Mouse (Mus musculus) neural tube, embryonic 11.5 days (tissue): ENCODE data around the gene Pofut2. TPM values are rescaled to one million over a fixed set of nuclear protein-coding genes. Genes with fewer than 3 reads are reported as not detected.
A peak's percentile ranks its signal among the peaks of the same experiment; 100 is the strongest.

ENCODE experiments used
- ATAC-seq: fragments of 200-750 bp; cut with Nextera tagmentation; 2 replicates; pipeline ENCODE4 v1.8.0; 2017; ENCODE audit warnings: moderate number of reproducible peaks, mild to moderate bottlenecking, moderate TSS enrichment, moderate library complexity; ENCODE audit not compliant: insufficient read depth, low FRiP score, low TSS enrichment
- DNase-seq: peaks from one replicate; pipeline ENCODE4 v3.0.0-alpha.2; 2015; ENCODE audit warnings: low spot score
- H3K27ac ChIP-seq: fragments of 300-500 bp; sonication (generic); 2 replicates; pipeline ENCODE4 v1.5.1; 2014; ENCODE audit warnings: low read depth, mild to moderate bottlenecking, low read length
- H3K27me3 ChIP-seq: fragments of 300-500 bp; sonication (generic); 2 replicates; pipeline ENCODE4 v1.6.1; 2014; ENCODE audit warnings: mild to moderate bottlenecking, low read length, mixed read lengths; ENCODE audit not compliant: control insufficient read depth, insufficient read depth
- H3K36me3 ChIP-seq: fragments of 300-500 bp; sonication (generic); 2 replicates; pipeline ENCODE4 v1.6.1; 2014; ENCODE audit warnings: mild to moderate bottlenecking, low read length, moderate library complexity, mixed read lengths; ENCODE audit not compliant: control insufficient read depth, insufficient read depth
- H3K4me1 ChIP-seq: fragments of 300-500 bp; sonication (generic); 2 replicates; pipeline ENCODE4 v1.6.1; 2014; ENCODE audit warnings: low read length, mixed read lengths; ENCODE audit not compliant: control insufficient read depth, insufficient read depth
- H3K4me2 ChIP-seq: fragments of 300-500 bp; sonication (generic); 2 replicates; pipeline ENCODE4 v1.6.1; 2014; ENCODE audit warnings: low read depth, mild to moderate bottlenecking, moderate library complexity
- H3K4me3 ChIP-seq: fragments of 300-500 bp; sonication (generic); 2 replicates; pipeline ENCODE4 v1.5.1; 2014; ENCODE audit warnings: low read depth, low read length
- H3K9ac ChIP-seq: fragments of 300-500 bp; sonication (generic); 2 replicates; pipeline ENCODE4 v1.6.1; 2014; ENCODE audit warnings: mild to moderate bottlenecking, low read length
- H3K9me3 ChIP-seq: fragments of 300-500 bp; sonication (generic); 2 replicates; pipeline ENCODE4 v1.6.1; 2016; ENCODE audit warnings: low read length; ENCODE audit not compliant: control insufficient read depth
- WGBS: fragments of 180-500 bp; shearing (Covaris S2); extraction: QIAGEN DNeasy Blood & Tissue Kit; methylation state at CpG from one replicate; pipeline ENCODE4 v1.1.7; 2014; 5-methylcytosine and 5-hydroxymethylcytosine counted together
- polyA plus RNA-seq: library from polyadenylated mRNA; unstranded; fragments of >200 nt; fragmentation: Nextera tagmentation; extraction: Ambion mirVana; gene quantifications from 2 replicates; pipeline ENCODE4 v1.2.1, GENCODE M21; 2014

The Pofut2 gene
- polyA plus RNA-seq, 1 experiment from 2014 or later, result 77.8 TPM

DNA sequence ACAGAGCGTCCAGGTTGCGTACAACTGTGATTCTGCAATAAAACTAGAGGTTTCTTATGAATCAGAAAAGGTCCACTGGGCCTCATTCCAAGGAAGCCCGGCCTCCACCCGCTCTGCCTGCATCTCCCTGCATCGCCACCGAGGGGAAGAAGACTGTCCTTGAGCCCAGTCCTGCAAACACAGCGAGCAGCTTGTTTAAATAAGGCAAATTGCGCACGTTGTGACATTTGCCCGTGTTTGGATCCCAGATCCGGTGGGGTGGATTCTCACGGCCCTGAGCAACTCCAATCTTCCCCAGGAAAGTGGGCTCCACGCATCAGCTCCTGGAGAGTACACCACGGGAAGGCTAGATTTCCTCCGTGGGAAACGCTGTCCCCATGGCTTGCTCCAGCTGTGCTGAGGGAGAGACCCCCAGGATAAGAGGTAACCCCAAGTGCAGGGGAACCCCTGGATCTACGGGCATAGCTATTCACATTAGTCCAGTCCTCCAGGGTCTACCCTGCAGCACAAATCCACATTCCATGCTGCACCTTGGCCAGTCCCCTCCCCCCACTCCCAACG, 7.7 kb upstream of the Pofut2 start:
- H3K9me3 ChIP-seq, result no peaks in the 10 kb centered on the region
- no peak overlapping the region for H3K9ac ChIP-seq
- peaks cover 11% of the 10 kb centered on the region for H3K4me1 ChIP-seq
- H3K4me2 ChIP-seq, result no peak overlapping the region
- no peak for ATAC-seq
- H3K27ac ChIP-seq, result no peak overlapping the region
- no peaks in the 10 kb centered on the region for H3K36me3 ChIP-seq
- H3K4me3 ChIP-seq, result no peak overlapping the region
- DNase-seq, result no peak
- no peaks in the 10 kb centered on the region for H3K27me3 ChIP-seq
- WGBS, result 65% methylated on average over 18 of the region's 18 CpGs

DNA sequence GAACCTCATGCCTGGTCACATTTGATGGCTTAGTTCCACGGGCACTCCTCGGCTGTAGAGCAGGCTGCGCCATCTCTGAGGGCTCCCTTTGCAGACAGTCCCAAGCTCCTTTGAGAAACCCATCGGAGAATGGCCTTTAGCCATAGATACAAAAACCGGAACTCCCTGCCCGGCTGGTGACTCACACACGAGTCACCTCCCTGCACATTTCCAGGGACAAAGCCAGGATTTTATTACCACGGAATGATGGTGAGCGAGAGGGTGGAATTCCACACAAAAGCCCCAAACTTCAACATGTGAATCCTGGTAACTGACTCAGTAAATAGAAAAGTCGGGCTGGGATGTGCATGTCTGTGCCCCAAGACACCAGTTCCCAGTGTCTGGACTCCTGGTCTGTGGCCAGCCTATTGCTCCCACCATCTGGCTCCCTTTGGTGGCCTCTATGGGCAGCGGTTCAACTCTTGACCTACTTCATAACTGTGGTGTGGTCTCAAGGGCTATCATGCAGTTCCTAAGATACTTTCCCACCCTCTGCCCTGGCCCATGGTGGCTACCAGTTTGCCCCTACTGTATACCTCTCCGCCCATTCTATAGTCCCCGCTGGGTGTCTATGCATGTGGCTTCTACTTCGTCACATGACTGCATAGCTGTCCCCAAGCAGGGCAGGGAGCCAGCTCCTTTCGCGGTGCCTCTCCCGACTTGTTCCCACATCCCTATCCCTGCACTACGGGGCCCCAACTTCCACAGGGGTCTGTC, 7.1 kb upstream of the Pofut2 start:
- DNase-seq (no peak), ATAC-seq (no peak)
- peaks cover 11% of the 10 kb centered on the region for H3K4me1 ChIP-seq
- 72% methylated on average over 18 of the region's 18 CpGs for WGBS
- no peaks in the 10 kb centered on the region for H3K27me3 ChIP-seq
- no peak overlapping the region for H3K4me2 ChIP-seq
- H3K9ac ChIP-seq, result no peak overlapping the region
- no peak overlapping the region for H3K4me3 ChIP-seq
- H3K27ac ChIP-seq, result no peak overlapping the region
- no peaks in the 10 kb centered on the region for H3K9me3 ChIP-seq
- no peaks in the 10 kb centered on the region for H3K36me3 ChIP-seq

DNA sequence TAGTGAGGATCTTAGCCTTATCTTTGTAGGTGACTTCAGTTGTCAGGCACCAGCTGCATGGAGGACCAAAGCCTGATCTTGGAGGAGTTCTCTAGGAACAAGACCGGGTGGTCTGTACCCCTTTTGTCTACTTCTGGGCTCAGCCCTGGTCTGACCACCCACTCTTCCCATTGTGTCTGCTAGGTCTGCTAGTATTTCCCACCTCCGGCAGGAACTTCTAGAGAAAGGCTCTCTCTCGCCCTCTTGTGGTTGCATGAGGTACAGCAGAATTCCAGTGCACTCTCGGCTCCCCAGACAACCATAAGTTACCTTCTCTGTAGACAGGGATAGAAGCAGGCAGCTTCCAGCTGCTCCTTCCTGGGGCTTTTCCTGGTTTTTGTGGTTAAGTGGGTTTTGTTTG, 6.2 kb upstream of the Pofut2 start:
- no peak overlapping the region for H3K4me2 ChIP-seq
- no peaks in the 10 kb centered on the region for H3K9me3 ChIP-seq
- H3K36me3 ChIP-seq, result no peaks in the 10 kb centered on the region
- DNase-seq, result peak; percentile 87
- H3K9ac ChIP-seq, result no peak overlapping the region
- no peak overlapping the region for H3K4me3 ChIP-seq
- H3K27me3 ChIP-seq, result no peaks in the 10 kb centered on the region
- no peak overlapping the region for H3K27ac ChIP-seq
- H3K4me1 ChIP-seq, result peaks cover 7% of the 10 kb centered on the region
- ATAC-seq, result peak; percentile 65; the same call in 1 of the 2 replicates
- WGBS, result 0% methylated on average over 4 of the region's 4 CpGs

DNA sequence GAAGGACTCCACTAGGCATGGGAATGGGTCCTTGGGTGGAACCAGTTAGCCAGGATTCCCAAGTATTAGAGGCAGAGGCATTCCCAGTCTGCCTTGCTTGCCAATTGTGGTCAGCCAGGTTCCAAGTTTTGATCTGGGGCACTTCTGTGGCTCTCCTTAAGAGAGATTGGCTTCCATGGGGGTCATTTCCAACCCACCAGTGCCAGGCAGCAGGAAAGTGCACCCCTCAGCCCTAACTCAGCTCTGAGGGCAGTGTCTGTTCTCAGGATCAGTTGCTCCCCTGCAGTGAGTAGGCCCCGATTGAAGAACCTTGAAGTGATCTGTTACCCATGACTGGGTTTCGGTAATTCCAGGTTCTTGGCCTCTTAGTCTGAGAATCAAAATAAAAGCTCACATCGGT, 3.8 kb upstream of the Pofut2 start:
- DNase-seq, result no peak
- Histone ChIP-seq H3K27ac (no peak overlapping the region), H3K27me3 (no peaks in the 10 kb centered on the region), H3K9me3 (no peaks in the 10 kb centered on the region), H3K9ac (no peak overlapping the region), H3K4me2 (no peak overlapping the region), H3K36me3 (no peaks in the 10 kb centered on the region), H3K4me3 (no peak overlapping the region), H3K4me1 (peaks cover 18% of the 10 kb centered on the region)
- ATAC-seq, result no peak
- 77% methylated on average over 3 of the region's 3 CpGs for WGBS

DNA sequence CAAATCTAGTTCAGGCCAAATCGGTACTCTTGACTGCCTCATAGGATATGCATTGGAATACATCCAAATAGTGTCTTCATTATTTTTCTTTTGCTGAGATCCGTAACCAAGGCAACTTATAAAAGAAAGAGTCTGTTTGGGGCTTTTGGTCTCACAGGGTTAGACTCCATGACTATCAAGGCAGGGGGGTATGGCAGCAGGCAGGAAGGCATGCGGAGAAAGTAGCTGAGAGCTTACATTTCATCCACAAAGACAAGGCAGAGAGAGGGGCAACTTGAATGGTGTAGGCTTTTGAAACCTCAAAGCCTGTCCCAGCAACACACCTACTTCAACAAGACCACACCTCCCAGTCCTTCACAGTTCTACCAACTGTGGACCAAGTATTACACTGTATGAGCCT, 3.3 kb upstream of the Pofut2 start:
- DNase-seq (no peak), ATAC-seq (no peak)
- Histone ChIP-seq H3K27ac (no peak overlapping the region), H3K4me3 (no peak overlapping the region), H3K9me3 (no peaks in the 10 kb centered on the region), H3K27me3 (no peaks in the 10 kb centered on the region), H3K9ac (no peak overlapping the region), H3K4me1 (peaks cover 18% of the 10 kb centered on the region), H3K36me3 (no peaks in the 10 kb centered on the region), H3K4me2 (no peak overlapping the region)
- 88% methylated on average over 3 of the region's 3 CpGs for WGBS

DNA sequence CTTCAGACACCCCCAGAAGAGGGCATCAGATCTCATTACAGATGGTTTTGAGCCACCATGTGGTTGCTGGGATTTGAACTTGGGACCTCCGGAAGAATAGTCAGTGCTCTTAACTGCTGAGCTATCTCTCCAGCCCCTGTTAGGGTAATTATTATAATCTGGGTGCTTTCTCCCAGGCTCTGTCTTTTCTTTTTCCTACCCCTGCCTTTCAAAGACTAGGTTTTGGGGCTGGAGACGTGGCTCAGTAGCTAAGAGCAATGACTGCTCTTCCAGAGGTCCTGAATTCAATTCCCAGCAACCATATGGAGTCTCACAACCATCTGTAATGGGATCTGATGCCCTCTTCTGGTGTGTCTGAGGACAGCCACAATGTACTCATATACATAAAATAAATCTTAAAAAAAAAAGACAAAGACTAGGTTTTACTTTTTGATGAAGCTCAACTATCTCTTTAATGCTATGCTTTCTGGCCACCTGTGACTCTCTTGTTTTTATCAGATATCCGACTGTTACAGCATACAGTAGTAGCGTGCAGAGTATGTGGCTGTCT, 902 bp upstream of the Pofut2 start:
- 64% methylated on average over 4 of the region's 4 CpGs for WGBS

DNA sequence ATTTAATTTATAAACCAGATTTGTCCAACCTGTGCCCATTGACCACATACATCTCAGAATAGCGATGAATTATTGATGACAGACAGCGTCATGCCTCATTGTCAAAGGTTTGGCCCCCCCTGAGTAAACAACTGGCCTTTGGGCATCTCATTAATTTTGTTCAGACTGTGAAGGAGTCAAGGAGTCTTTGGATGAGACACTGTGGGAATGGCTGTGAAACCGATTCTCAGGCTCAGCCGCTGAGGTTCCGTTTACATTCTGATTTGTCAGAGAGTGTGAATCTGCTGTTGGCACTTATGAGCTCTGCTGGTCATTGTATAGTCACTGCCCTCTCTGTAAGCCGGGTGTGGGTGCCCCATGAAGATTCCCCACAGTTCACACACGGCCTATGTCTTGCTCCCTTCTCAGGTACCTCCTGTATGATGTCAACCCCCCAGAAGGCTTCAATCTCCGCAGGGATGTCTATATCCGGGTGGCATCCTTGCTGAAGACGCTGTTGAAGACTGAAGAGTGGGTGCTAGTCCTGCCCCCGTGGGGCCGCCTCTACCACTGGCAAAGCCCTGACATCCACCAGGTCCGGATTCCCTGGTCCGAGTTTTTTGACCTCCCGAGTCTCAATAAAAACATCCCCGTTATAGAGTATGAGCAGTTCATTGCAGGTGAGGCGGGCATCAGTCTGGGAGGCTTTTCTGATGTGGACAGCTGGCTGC, 1.3 kb downstream of the Pofut2 start:
- Histone ChIP-seq H3K4me2 (peak overlapping the region; percentile 82), H3K9ac (no peak overlapping the region; the same call in 1 of the 2 replicates), H3K9me3 (no peaks in the 10 kb centered on the region), H3K27me3 (no peaks in the 10 kb centered on the region), H3K4me1 (peaks cover 11% of the 10 kb centered on the region), H3K36me3 (peaks cover 5% of the 10 kb centered on the region), H3K27ac (no peak overlapping the region), H3K4me3 (peak overlapping the region; percentile 91; the same call in 1 of the 2 replicates)
- DNase-seq (no peak), ATAC-seq (no peak)
- WGBS, result 81% methylated on average over 17 of the region's 17 CpGs

More for the DNA sequence above, 902 bp upstream of the Pofut2 start:
- Histone ChIP-seq H3K36me3 (peaks cover 2% of the 10 kb centered on the region; the same call in 1 of the 2 replicates), H3K4me1 (peaks cover 11% of the 10 kb centered on the region), H3K27me3 (no peaks in the 10 kb centered on the region), H3K4me2 (peak overlapping the region; percentile 70), H3K9me3 (no peaks in the 10 kb centered on the region), H3K27ac (no peak overlapping the region), H3K4me3 (peak overlapping the region; percentile 91; the same call in 1 of the 2 replicates), H3K9ac (peak overlapping the region; percentile 54; the same call in 1 of the 2 replicates)
- DNase-seq (no peak), ATAC-seq (no peak)

DNA sequence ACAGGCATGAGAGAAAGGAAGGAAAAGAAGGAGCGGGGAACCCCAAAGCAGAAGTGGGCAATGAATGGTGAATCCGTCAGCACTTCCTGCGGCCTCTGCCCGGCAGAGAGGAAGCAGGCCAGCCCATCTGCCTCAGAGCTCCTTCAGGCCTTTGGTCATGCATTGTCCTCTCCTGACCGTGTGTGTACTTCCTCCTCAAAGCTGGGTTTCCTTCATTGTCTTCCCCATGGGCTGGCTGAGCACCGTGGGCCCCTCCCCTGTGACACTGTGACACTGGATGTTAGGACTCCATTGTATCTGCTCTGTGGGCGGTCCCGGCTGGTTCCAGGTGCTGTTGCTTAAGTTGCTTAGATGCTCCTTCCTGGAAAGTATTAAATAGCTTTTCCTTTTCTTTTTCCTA, 7.3 kb downstream of the Pofut2 start:
- 78% methylated on average over 8 of the region's 8 CpGs for whole genome bisulfite sequencing

More for the DNA sequence above, 7.3 kb downstream of the Pofut2 start:
- H3K4me3 ChIP-seq, result no peak overlapping the region
- no peaks in the 10 kb centered on the region for H3K27me3 ChIP-seq
- no peaks in the 10 kb centered on the region for H3K4me1 ChIP-seq
- H3K9me3 ChIP-seq, result no peaks in the 10 kb centered on the region
- no peak overlapping the region for H3K27ac ChIP-seq
- H3K36me3 ChIP-seq, result peaks cover 34% of the 10 kb centered on the region
- no peak for ATAC-seq
- H3K4me2 ChIP-seq, result no peak overlapping the region
- DNase-seq, result no peak
- no peak overlapping the region; the same call in 1 of the 2 replicates for H3K9ac ChIP-seq
